Mouse (Mus musculus): Measurements from ENCODE around the gene Sptbn4. TPM values are rescaled to one million over a fixed set of nuclear protein-coding genes. Genes with fewer than 3 reads are reported as not detected.

Gene Sptbn4
- polyA plus RNA-seq, 1 experiment from 2014 or later = 2.5 TPM

- no peak overlapping the region for H3K27ac ChIP-seq (ENCODE audit: low read length)
- H3K36me3 ChIP-seq (ENCODE audit: control insufficient read depth, insufficient read depth) = no peaks in the 10 kb centered on the region
- H3K4me2 ChIP-seq (ENCODE audit: low read length) = no peak overlapping the region
- no peak for ATAC-seq
- H3K9me3 ChIP-seq (ENCODE audit: control insufficient read depth, low read length) = 0 out of 2 replicates have a peak, but pooled peaks cover under 1% of the 10 kb centered on the region
- no peak overlapping the region for H3K9ac ChIP-seq (replicated peaks; ENCODE audit: low read depth, low read length)
- no peak overlapping the region for H3K4me3 ChIP-seq (replicated peaks; ENCODE audit: low read length)
- H3K4me1 ChIP-seq (replicated peaks; ENCODE audit: control insufficient read depth, insufficient read depth, low read length) = no peaks in the 10 kb centered on the region
- peaks cover 14% of the 10 kb centered on the region for H3K27me3 ChIP-seq (replicated peaks; ENCODE audit: control insufficient read depth, insufficient read depth, low read length)
- WGBS = 55% methylated on average over 4 of the region's 4 CpGs
Measured at GRCm38 (mm10) chr7:27381560-27381959, 65.9 kb downstream of the Sptbn4 start.

GRCm38 (mm10) chr7:27381009-27381408, 66.5 kb downstream of the Sptbn4 start:
- no peaks in the 10 kb centered on the region for H3K4me1 ChIP-seq (replicated peaks; ENCODE audit: control insufficient read depth, insufficient read depth, low read length)
- H3K27me3 ChIP-seq (replicated peaks; ENCODE audit: control insufficient read depth, insufficient read depth, low read length) = peaks cover 19% of the 10 kb centered on the region
- no peak overlapping the region for H3K4me2 ChIP-seq (ENCODE audit: low read length)
- no peak for ATAC-seq
- WGBS = 42% methylated on average over 1 of the region's 1 CpGs
- no peak overlapping the region for H3K4me3 ChIP-seq (replicated peaks; ENCODE audit: low read length)
- H3K36me3 ChIP-seq (ENCODE audit: control insufficient read depth, insufficient read depth) = no peaks in the 10 kb centered on the region
- H3K9me3 ChIP-seq (ENCODE audit: control insufficient read depth, low read length) = 0 out of 2 replicates have a peak, but pooled peaks cover 2% of the 10 kb centered on the region
- no peak overlapping the region for H3K9ac ChIP-seq (replicated peaks; ENCODE audit: low read depth, low read length)
- H3K27ac ChIP-seq (ENCODE audit: low read length) = no peak overlapping the region

GRCm38 (mm10) chr7:27379836-27380235, 67.7 kb downstream of the Sptbn4 start:
- Histone ChIP-seq H3K4me1 (replicated peaks; ENCODE audit: control insufficient read depth, insufficient read depth, low read length) (0 out of 2 replicates have a peak, but pooled peaks cover 3% of the 10 kb centered on the region), H3K4me3 (replicated peaks; ENCODE audit: low read length) (no peak overlapping the region), H3K4me2 (ENCODE audit: low read length) (no peak overlapping the region), H3K9ac (replicated peaks; ENCODE audit: low read depth, low read length) (no peak overlapping the region), H3K27ac (ENCODE audit: low read length) (no peak overlapping the region), H3K9me3 (ENCODE audit: control insufficient read depth, low read length) (0 out of 2 replicates have a peak, but pooled peaks cover 2% of the 10 kb centered on the region), H3K36me3 (ENCODE audit: control insufficient read depth, insufficient read depth) (no peaks in the 10 kb centered on the region), H3K27me3 (replicated peaks; ENCODE audit: control insufficient read depth, insufficient read depth, low read length) (peaks cover 29% of the 10 kb centered on the region)
- ATAC-seq = no peak
- 71% methylated on average over 6 of the region's 6 CpGs for WGBS

- 0 out of 2 replicates have a peak, but pooled peaks cover 3% of the 10 kb centered on the region for H3K4me1 ChIP-seq (replicated peaks; ENCODE audit: control insufficient read depth, insufficient read depth, low read length)
- whole genome bisulfite sequencing = 21% methylated on average over 4 of the region's 4 CpGs
- H3K27me3 ChIP-seq (replicated peaks; ENCODE audit: control insufficient read depth, insufficient read depth, low read length) = peaks cover 42% of the 10 kb centered on the region
- no peak overlapping the region for H3K4me2 ChIP-seq (ENCODE audit: low read length)
- H3K27ac ChIP-seq (ENCODE audit: low read length) = no peak overlapping the region
- H3K9ac ChIP-seq (replicated peaks; ENCODE audit: low read depth, low read length) = no peak overlapping the region
- H3K36me3 ChIP-seq (ENCODE audit: control insufficient read depth, insufficient read depth) = no peaks in the 10 kb centered on the region
- 0 out of 2 replicates have a peak, but pooled peaks cover 2% of the 10 kb centered on the region for H3K9me3 ChIP-seq (ENCODE audit: control insufficient read depth, low read length)
- H3K4me3 ChIP-seq (replicated peaks; ENCODE audit: low read length) = no peak overlapping the region
- no peak for ATAC-seq
Measured at GRCm38 (mm10) chr7:27378431-27378830, 69.1 kb downstream of the Sptbn4 start.

- Histone ChIP-seq H3K4me1 (replicated peaks; ENCODE audit: control insufficient read depth, insufficient read depth, low read length) (peaks cover 6% of the 10 kb centered on the region; the same call in 1 of the 2 replicates), H3K9ac (replicated peaks; ENCODE audit: low read depth, low read length) (0 out of 2 replicates have a peak overlapping the region, but pooled peaks have one; percentile 22), H3K27me3 (replicated peaks; ENCODE audit: control insufficient read depth, insufficient read depth, low read length) (peaks cover 72% of the 10 kb centered on the region), H3K4me3 (replicated peaks; ENCODE audit: low read length) (no peak overlapping the region), H3K4me2 (ENCODE audit: low read length) (no peak overlapping the region; the same call in 1 of the 2 replicates), H3K9me3 (ENCODE audit: control insufficient read depth, low read length) (peaks cover 4% of the 10 kb centered on the region; the same call in 1 of the 2 replicates), H3K36me3 (ENCODE audit: control insufficient read depth, insufficient read depth) (0 out of 2 replicates have a peak, but pooled peaks cover under 1% of the 10 kb centered on the region), H3K27ac (ENCODE audit: low read length) (no peak overlapping the region)
- ATAC-seq = no peak
- WGBS = 3% methylated on average over 22 of the region's 22 CpGs
Measured at GRCm38 (mm10) chr7:27375274-27375673, 72.2 kb downstream of the Sptbn4 start.

- no peak overlapping the region for H3K4me2 ChIP-seq (ENCODE audit: low read length)
- ATAC-seq = no peak
- peaks cover 6% of the 10 kb centered on the region; the same call in 1 of the 2 replicates for H3K36me3 ChIP-seq (ENCODE audit: control insufficient read depth, insufficient read depth)
- peaks cover 95% of the 10 kb centered on the region for H3K27me3 ChIP-seq (replicated peaks; ENCODE audit: control insufficient read depth, insufficient read depth, low read length)
- H3K9ac ChIP-seq (replicated peaks; ENCODE audit: low read depth, low read length) = no peak overlapping the region
- no peak overlapping the region for H3K27ac ChIP-seq (ENCODE audit: low read length)
- H3K4me3 ChIP-seq (replicated peaks; ENCODE audit: low read length) = no peak overlapping the region
- WGBS = 8% methylated on average over 44 of the region's 44 CpGs
- H3K4me1 ChIP-seq (replicated peaks; ENCODE audit: control insufficient read depth, insufficient read depth, low read length) = peaks cover 9% of the 10 kb centered on the region; the same call in 1 of the 2 replicates
- H3K9me3 ChIP-seq (ENCODE audit: control insufficient read depth, low read length) = peaks cover 10% of the 10 kb centered on the region; the same call in 1 of the 2 replicates
Measured at GRCm38 (mm10) chr7:27371715-27372462, 75.6 kb downstream of the Sptbn4 start.

GRCm38 (mm10) chr7:27369111-27369510, 78.4 kb downstream of the Sptbn4 start:
- no peak for ATAC-seq
- no peak overlapping the region for H3K27ac ChIP-seq (ENCODE audit: low read length)
- H3K9me3 ChIP-seq (ENCODE audit: control insufficient read depth, low read length) = peaks cover 8% of the 10 kb centered on the region; the same call in 1 of the 2 replicates
- H3K36me3 ChIP-seq (ENCODE audit: control insufficient read depth, insufficient read depth) = peaks cover 6% of the 10 kb centered on the region; the same call in 1 of the 2 replicates
- H3K4me1 ChIP-seq (replicated peaks; ENCODE audit: control insufficient read depth, insufficient read depth, low read length) = peaks cover 6% of the 10 kb centered on the region; the same call in 1 of the 2 replicates
- peaks cover 99% of the 10 kb centered on the region for H3K27me3 ChIP-seq (replicated peaks; ENCODE audit: control insufficient read depth, insufficient read depth, low read length)
- H3K9ac ChIP-seq (replicated peaks; ENCODE audit: low read depth, low read length) = no peak overlapping the region
- WGBS = 90% methylated on average over 19 of the region's 19 CpGs
- H3K4me2 ChIP-seq (ENCODE audit: low read length) = no peak overlapping the region
- no peak overlapping the region for H3K4me3 ChIP-seq (replicated peaks; ENCODE audit: low read length)

- Histone ChIP-seq H3K4me1 (replicated peaks; ENCODE audit: control insufficient read depth, insufficient read depth, low read length) (peaks cover 6% of the 10 kb centered on the region; the same call in 1 of the 2 replicates), H3K4me3 (replicated peaks; ENCODE audit: low read length) (no peak overlapping the region), H3K4me2 (ENCODE audit: low read length) (no peak overlapping the region), H3K9me3 (ENCODE audit: control insufficient read depth, low read length) (peaks cover 8% of the 10 kb centered on the region; the same call in 1 of the 2 replicates), H3K27me3 (replicated peaks; ENCODE audit: control insufficient read depth, insufficient read depth, low read length) (peaks cover 98% of the 10 kb centered on the region), H3K27ac (ENCODE audit: low read length) (no peak overlapping the region), H3K36me3 (ENCODE audit: control insufficient read depth, insufficient read depth) (peaks cover 6% of the 10 kb centered on the region; the same call in 1 of the 2 replicates), H3K9ac (replicated peaks; ENCODE audit: low read depth, low read length) (no peak overlapping the region)
- no peak for ATAC-seq
- 15% methylated on average over 11 of the region's 11 CpGs for WGBS
Measured at GRCm38 (mm10) chr7:27367976-27368375, 79.5 kb downstream of the Sptbn4 start.

GRCm38 (mm10) chr7:27366082-27366844, 81.2 kb downstream of the Sptbn4 start:
- Histone ChIP-seq H3K36me3 (ENCODE audit: control insufficient read depth, insufficient read depth) (peaks cover 6% of the 10 kb centered on the region; the same call in 1 of the 2 replicates), H3K27me3 (replicated peaks; ENCODE audit: control insufficient read depth, insufficient read depth, low read length) (peaks cover 86% of the 10 kb centered on the region), H3K9me3 (ENCODE audit: control insufficient read depth, low read length) (peaks cover 8% of the 10 kb centered on the region; the same call in 1 of the 2 replicates), H3K9ac (replicated peaks; ENCODE audit: low read depth, low read length) (no peak overlapping the region), H3K4me3 (replicated peaks; ENCODE audit: low read length) (no peak overlapping the region), H3K4me1 (replicated peaks; ENCODE audit: control insufficient read depth, insufficient read depth, low read length) (peaks cover 3% of the 10 kb centered on the region; the same call in 1 of the 2 replicates), H3K4me2 (ENCODE audit: low read length) (no peak overlapping the region), H3K27ac (ENCODE audit: low read length) (no peak overlapping the region)
- no peak for ATAC-seq
- WGBS = 35% methylated on average over 21 of the region's 21 CpGs

Data from forebrain, embryonic 16.5 days (tissue).